In the genomic region with DNA sequence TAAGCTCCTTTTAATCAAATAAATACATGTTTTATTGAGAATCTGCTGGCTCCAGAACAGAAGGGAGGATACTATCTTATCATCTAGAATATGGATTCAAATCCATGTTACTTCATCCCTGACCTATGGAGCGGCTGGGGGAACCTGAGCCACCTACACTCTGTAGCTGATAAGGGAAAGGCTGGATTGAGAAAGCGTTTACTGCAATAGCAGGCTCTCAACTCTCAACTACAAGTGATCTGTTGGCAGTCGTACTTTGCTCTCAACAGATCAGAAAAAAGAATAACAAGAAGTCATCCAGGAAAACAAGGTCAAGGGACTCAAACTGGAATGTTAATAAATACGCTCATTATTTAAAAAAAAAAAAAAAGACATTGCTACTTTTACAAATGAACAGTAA, we compare ENCODE assay signal across 20 mouse cellular contexts.
A peak's percentile ranks its signal among the peaks of the same experiment; 100 is the strongest.
DNase-seq lines count a peak whose midpoint lies in the region; ATAC-seq and TF ChIP-seq lines count a peak whose summit lies in the region.
"Had no signal": no experiment of that assay in that cellular context is flagged by ENCODE, and none has a peak within 500 bp of the region (broad histone marks: within the 10 kb centered on the region; RNA-seq: fewer than 3 reads in every experiment).

No protein-coding gene starts in this region.

- no peak for TF ChIP-seq CTCF in midbrain, postnatal 0 days (IDR thresholded peaks at IDR 0.05)

- DNase-seq in adrenal gland, postnatal 10 days: peak; percentile 19
- no peak for DNase-seq in adrenal gland, postnatal 36 days
- DNase-seq in kidney, adult 9 months: peak; percentile 64
- DNase-seq in kidney, adult 18-20 months: no peak
- DNase-seq in thymus, adult 18-20 months: no peak
- DNase-seq in midbrain, postnatal 0 days (ENCODE audit: low spot score): no peak
- DNase-seq: cerebellum, adult 9-10 months; heart, postnatal 4 days; kidney, adult 11 months; lung, postnatal 10 days; retina, postnatal 1 day; right cerebral cortex, postnatal 4 days had no signal

- H3K4me2 ChIP-seq in intestine, embryonic 16.5 days (ENCODE audit: low read depth, low read length): no peak overlapping the region
- H3K4me2 ChIP-seq in liver, embryonic 16.5 days (ENCODE audit: low read depth, low read length): no peak overlapping the region
- no peak overlapping the region for H3K4me2 ChIP-seq in midbrain, postnatal 0 days (ENCODE audit: low read depth, low read length, poor library complexity, severe bottlenecking)
- H3K4me2 ChIP-seq: hindbrain, embryonic 15.5 days; limb, embryonic 13.5 days had no signal

- no peaks in the 10 kb centered on the region for H3K27me3 ChIP-seq in intestine, embryonic 16.5 days (replicated peaks; ENCODE audit: control insufficient read depth, insufficient read depth, low read length)
- H3K27me3 ChIP-seq in liver, embryonic 16.5 days (ENCODE audit: control insufficient read depth, insufficient read depth, low read depth, low read length): no peaks in the 10 kb centered on the region
- H3K27me3 ChIP-seq in midbrain, postnatal 0 days (ENCODE audit: insufficient read depth, low read length): no peaks in the 10 kb centered on the region
- H3K27me3 ChIP-seq: heart, embryonic 13.5 days; hindbrain, embryonic 15.5 days; limb, embryonic 13.5 days had no signal

- no peak overlapping the region for H3K9ac ChIP-seq in intestine, embryonic 16.5 days (ENCODE audit: low read depth, low read length)
- H3K9ac ChIP-seq in liver, embryonic 16.5 days (ENCODE audit: low read depth, low read length): no peak overlapping the region
- no peak overlapping the region for H3K9ac ChIP-seq in midbrain, postnatal 0 days (replicated peaks; ENCODE audit: low read length, poor library complexity, severe bottlenecking)
- H3K9ac ChIP-seq: heart, embryonic 13.5 days; hindbrain, embryonic 15.5 days; limb, embryonic 13.5 days had no signal

- WGBS in intestine, embryonic 16.5 days: 54% methylated on average over 4 of the region's 4 CpGs
- WGBS in liver, embryonic 16.5 days (ENCODE audit: insufficient replicate concordance): 39% methylated on average over 4 of the region's 4 CpGs
- 85% methylated on average over 4 of the region's 4 CpGs for WGBS in midbrain, postnatal 0 days

- H3K9me3 ChIP-seq in intestine, embryonic 16.5 days (ENCODE audit: control insufficient read depth, low read length): no peaks in the 10 kb centered on the region
- H3K9me3 ChIP-seq in liver, embryonic 16.5 days (replicated peaks; ENCODE audit: control insufficient read depth, low read length): no peaks in the 10 kb centered on the region
- no peaks in the 10 kb centered on the region for H3K9me3 ChIP-seq in midbrain, postnatal 0 days (ENCODE audit: low read length)
- H3K9me3 ChIP-seq: heart, embryonic 13.5 days; hindbrain, embryonic 15.5 days; limb, embryonic 13.5 days had no signal

- no peak overlapping the region for H3K27ac ChIP-seq in intestine, embryonic 16.5 days (ENCODE audit: low read length)
- H3K27ac ChIP-seq in liver, embryonic 16.5 days (ENCODE audit: low read length): no peak overlapping the region
- no peak overlapping the region for H3K27ac ChIP-seq in midbrain, postnatal 0 days (ENCODE audit: low read depth, low read length)
- H3K27ac ChIP-seq: heart, embryonic 13.5 days; hindbrain, embryonic 15.5 days; limb, embryonic 13.5 days had no signal

- no peaks in the 10 kb centered on the region for H3K36me3 ChIP-seq in intestine, embryonic 16.5 days (ENCODE audit: control insufficient read depth, insufficient read depth, low read length)
- no peaks in the 10 kb centered on the region for H3K36me3 ChIP-seq in liver, embryonic 16.5 days (ENCODE audit: control insufficient read depth, insufficient read depth)
- H3K36me3 ChIP-seq in midbrain, postnatal 0 days (ENCODE audit: insufficient read depth, low read length): no peaks in the 10 kb centered on the region
- H3K36me3 ChIP-seq: hindbrain, embryonic 15.5 days had no signal

- H3K4me3 ChIP-seq in intestine, embryonic 16.5 days (ENCODE audit: low read length): no peak overlapping the region
- H3K4me3 ChIP-seq in liver, embryonic 16.5 days (ENCODE audit: low read depth, low read length): no peak overlapping the region
- no peak overlapping the region for H3K4me3 ChIP-seq in midbrain, postnatal 0 days (ENCODE audit: low read depth, low read length)
- H3K4me3 ChIP-seq: heart, embryonic 13.5 days; hindbrain, embryonic 15.5 days; limb, embryonic 13.5 days had no signal

- H3K4me1 ChIP-seq in intestine, embryonic 16.5 days (ENCODE audit: control insufficient read depth, insufficient read depth, low read length): peaks cover 8% of the 10 kb centered on the region
- peaks cover 6% of the 10 kb centered on the region for H3K4me1 ChIP-seq in liver, embryonic 16.5 days (ENCODE audit: control insufficient read depth, low read depth, low read length)
- H3K4me1 ChIP-seq in midbrain, postnatal 0 days (ENCODE audit: insufficient read depth, low read length): no peaks in the 10 kb centered on the region
- H3K4me1 ChIP-seq: hindbrain, embryonic 15.5 days had no signal

- ATAC-seq in intestine, embryonic 16.5 days: peak; percentile 80
- peak; percentile 70; the same call in 1 of the 2 replicates for ATAC-seq in liver, embryonic 16.5 days (ENCODE audit: low read depth)
- ATAC-seq in midbrain, postnatal 0 days (ENCODE audit: low FRiP score): no peak
- ATAC-seq: activated CD4-positive, CD25-positive, alpha-beta regulatory T cell, adult 4 months; CD4-positive, CD25-positive, alpha-beta regulatory T cell, adult 4 months; forebrain, embryonic 16.5 days had no signal

Comparison
In these comparisons a context has a peak if more than half of its experiments do, and no peak if none do; other contexts are left out.
1. DNase-seq: peak in adrenal gland, postnatal 10 days (single experiment) and kidney, adult 9 months (single experiment); none in adrenal gland, postnatal 36 days (0 of 2), kidney, adult 18-20 months (single experiment), thymus, adult 18-20 months (0 of 2) and midbrain, postnatal 0 days (single experiment).